Mouse (Mus musculus) spleen, adult 2 months (tissue): ENCODE results near the gene Peli2. TPM values are rescaled to one million over a fixed set of nuclear protein-coding genes. Genes with fewer than 3 reads are reported as not detected.

Experiments
- DNase-seq, 2 experiments: peaks; one replicate each; pipeline versions ENCODE4 v3.0.0 to v3.0.0-alpha.2; 2012 to 2021; ENCODE audit warnings: low spot score in 2 of 2, low read depth in 1 of 2
- H3K27ac ChIP-seq: fragments of 200-500 bp; 2 replicates; pipeline ENCODE4 v1.5.1; 2012; ENCODE audit warnings: low read length, inconsistent platforms; ENCODE audit not compliant: insufficient read depth
- H3K27me3 ChIP-seq: fragments of 200-500 bp; 2 replicates; pipeline ENCODE4 v1.6.1; 2012; ENCODE audit warnings: mild to moderate bottlenecking, moderate library complexity, low read length, inconsistent platforms; ENCODE audit not compliant: control insufficient read depth, insufficient read depth
- H3K36me3 ChIP-seq: fragments of 200-500 bp; 2 replicates; pipeline ENCODE4 v1.6.1; 2012; ENCODE audit warnings: mild to moderate bottlenecking, low read length, inconsistent platforms; ENCODE audit not compliant: control insufficient read depth, insufficient read depth
- H3K4me1 ChIP-seq: fragments of 200-500 bp; 2 replicates; pipeline ENCODE4 v1.6.1; 2011; ENCODE audit warnings: inconsistent platforms; ENCODE audit not compliant: control insufficient read depth, insufficient read depth, insufficient read length
- H3K4me3 ChIP-seq: fragments of 200-500 bp; 2 replicates; pipeline ENCODE4 v1.5.1; 2011; ENCODE audit warnings: mild to moderate bottlenecking, inconsistent platforms; ENCODE audit not compliant: insufficient read depth, insufficient read length; ENCODE audit errors: extremely low read depth
- CTCF ChIP-seq: fragments of 200-500 bp; IDR thresholded peaks from 2 replicates; pipeline ENCODE4 v1.5.1; 2011; ENCODE audit warnings: mild to moderate bottlenecking, inconsistent platforms; ENCODE audit not compliant: insufficient read depth, insufficient read length, insufficient replicate concordance; ENCODE audit errors: extremely low read depth
- POLR2A ChIP-seq: fragments of 200-500 bp; IDR thresholded peaks from 2 replicates; pipeline ENCODE4 v1.6.1; 2011; ENCODE audit warnings: low read depth, low read length, inconsistent platforms
- WGBS: fragments of 180-500 bp; shearing (Covaris S2); methylation state at CpG from one replicate; pipeline ENCODE4 v1.1.7; 2018; 5-methylcytosine and 5-hydroxymethylcytosine counted together
- polyA plus RNA-seq: library from polyadenylated mRNA; depleted of rRNA; stranded (reverse); fragments of >200 nt; gene quantifications from 2 replicates; pipeline ENCODE4 v1.2.3, GENCODE M21; 2012

Gene Peli2
- polyA plus RNA-seq, 1 experiment = 3.1 TPM

DNA sequence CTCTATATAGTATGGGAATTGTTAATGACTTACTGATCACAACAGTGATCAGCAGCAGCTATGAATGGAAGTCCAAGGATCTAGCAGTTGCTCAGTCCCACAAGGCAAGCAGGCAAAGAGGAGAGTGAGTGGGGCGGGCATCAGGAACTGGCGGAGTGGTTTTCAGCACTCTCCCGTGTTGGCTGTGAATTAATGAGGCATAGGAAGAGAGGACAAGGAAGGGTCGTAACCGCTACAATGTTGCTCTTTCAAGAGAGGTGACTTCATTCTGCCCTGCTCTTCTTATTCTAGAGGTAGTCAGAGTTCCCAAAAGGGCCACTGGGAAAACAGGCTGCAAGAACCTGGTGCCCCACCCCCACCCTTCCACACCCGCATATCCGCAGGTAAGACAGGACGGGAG lies 90.9 kb downstream of the Peli2 start:
- H3K27me3 ChIP-seq = no peaks in the 10 kb centered on the region
- no peak for DNase-seq
- H3K4me3 ChIP-seq = no peak overlapping the region
- TF ChIP-seq POLR2A = no peak
- no peak for TF ChIP-seq CTCF
- no peak overlapping the region for H3K27ac ChIP-seq
- 88% methylated on average over 8 of the region's 8 CpGs for WGBS
- H3K4me1 ChIP-seq = no peaks in the 10 kb centered on the region
- H3K36me3 ChIP-seq = no peaks in the 10 kb centered on the region

DNA sequence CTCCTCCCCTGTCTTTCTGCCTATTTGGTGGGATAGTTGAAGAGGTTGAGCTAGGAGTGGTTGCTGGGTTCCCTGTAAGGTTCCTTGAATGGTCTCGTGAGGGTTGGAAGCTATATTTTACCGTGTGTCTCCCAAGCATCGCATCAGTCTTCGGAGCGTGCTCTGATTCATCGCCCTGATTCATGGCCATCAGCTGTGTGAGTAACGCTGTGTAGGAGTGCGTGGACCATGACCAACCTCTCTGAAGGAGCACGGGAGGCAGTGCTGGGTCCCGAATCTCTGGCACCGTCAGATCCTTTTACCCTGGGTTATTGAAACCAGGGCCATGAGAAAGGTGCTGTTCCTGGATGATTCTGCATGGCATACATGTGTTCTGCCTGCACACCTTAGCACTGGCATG lies 92.2 kb downstream of the Peli2 start:
- WGBS = 97% methylated on average over 11 of the region's 11 CpGs
- Histone ChIP-seq H3K27me3 (no peaks in the 10 kb centered on the region), H3K36me3 (no peaks in the 10 kb centered on the region), H3K27ac (no peak overlapping the region), H3K4me3 (no peak overlapping the region), H3K4me1 (no peaks in the 10 kb centered on the region)
- no peak for DNase-seq
- no peak for TF ChIP-seq POLR2A
- TF ChIP-seq CTCF = no peak

DNA sequence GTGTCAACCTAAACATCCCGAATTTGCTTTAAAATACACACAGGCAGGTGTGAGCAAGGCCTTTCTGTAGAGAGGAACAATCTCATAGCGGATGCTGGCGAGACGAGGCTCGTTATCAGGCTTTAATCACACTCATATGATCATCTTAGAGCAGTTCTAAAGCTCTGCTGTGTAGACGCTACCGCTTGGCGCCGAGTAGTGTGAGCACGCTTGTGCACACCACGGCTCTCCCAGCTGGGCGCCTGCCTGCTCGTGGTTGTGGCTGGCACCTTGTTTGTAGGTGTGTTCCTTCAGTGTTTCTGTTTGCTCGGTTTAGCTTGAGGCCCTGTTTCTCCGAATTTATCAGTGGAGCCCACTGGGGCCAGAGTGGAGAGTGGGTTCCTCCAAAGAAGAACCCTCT lies 93.0 kb downstream of the Peli2 start:
- H3K4me3 ChIP-seq = no peak overlapping the region
- no peaks in the 10 kb centered on the region for H3K36me3 ChIP-seq
- H3K27me3 ChIP-seq = no peaks in the 10 kb centered on the region
- no peak overlapping the region for H3K27ac ChIP-seq
- 90% methylated on average over 15 of the region's 15 CpGs for whole genome bisulfite sequencing
- no peak for DNase-seq
- no peak for TF ChIP-seq POLR2A
- no peak for TF ChIP-seq CTCF
- no peaks in the 10 kb centered on the region for H3K4me1 ChIP-seq

DNA sequence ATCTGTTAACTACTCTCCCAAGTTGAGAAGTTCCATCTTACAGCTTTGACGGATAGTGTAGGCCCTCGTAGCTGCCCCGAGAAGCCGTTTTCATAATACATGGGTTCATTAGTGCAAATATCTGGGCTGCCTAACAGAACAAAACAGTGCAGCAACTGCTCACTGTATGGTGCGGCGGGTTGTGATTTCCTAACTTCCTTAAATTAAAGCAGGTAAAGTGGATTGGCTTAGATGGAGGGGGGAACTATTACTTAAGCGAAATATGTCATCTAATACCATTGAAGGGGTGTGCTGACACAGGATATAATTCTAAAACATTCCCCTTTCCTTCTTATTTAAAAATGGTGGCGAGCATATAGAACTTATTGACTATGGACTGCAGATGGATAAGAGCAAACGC lies 101.4 kb downstream of the Peli2 start:
- Histone ChIP-seq H3K4me3 (no peak overlapping the region), H3K4me1 (no peaks in the 10 kb centered on the region; the same call in 1 of the 2 replicates), H3K27me3 (no peaks in the 10 kb centered on the region), H3K36me3 (no peaks in the 10 kb centered on the region), H3K27ac (no peak overlapping the region)
- 91% methylated on average over 9 of the region's 9 CpGs for WGBS
- DNase-seq = no peak
- TF ChIP-seq POLR2A (no peak), CTCF (no peak)

DNA sequence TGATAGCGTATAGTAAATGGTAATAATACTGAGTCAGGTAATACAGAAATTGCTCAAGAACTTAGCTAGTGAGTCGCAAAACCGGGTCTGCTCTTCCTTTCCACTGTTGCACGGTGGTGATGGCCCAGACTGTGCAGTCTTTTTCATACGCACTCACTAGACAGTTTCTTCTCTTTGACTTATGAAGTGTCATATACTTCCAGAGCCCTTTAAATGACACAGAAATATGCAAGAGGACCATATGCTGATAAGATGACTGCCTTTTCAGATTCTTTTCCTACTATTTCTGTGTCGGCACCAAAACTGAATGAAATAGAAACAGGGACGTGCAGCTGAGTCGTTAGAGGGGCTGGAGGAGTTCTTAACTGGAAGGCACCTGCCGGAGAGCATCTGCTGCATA lies 102.1 kb downstream of the Peli2 start:
- WGBS = 88% methylated on average over 9 of the region's 9 CpGs
- Histone ChIP-seq H3K4me1 (no peaks in the 10 kb centered on the region; the same call in 1 of the 2 replicates), H3K27ac (no peak overlapping the region), H3K27me3 (no peaks in the 10 kb centered on the region), H3K4me3 (no peak overlapping the region), H3K36me3 (no peaks in the 10 kb centered on the region)
- no peak for DNase-seq
- TF ChIP-seq POLR2A (no peak), CTCF (no peak)

DNA sequence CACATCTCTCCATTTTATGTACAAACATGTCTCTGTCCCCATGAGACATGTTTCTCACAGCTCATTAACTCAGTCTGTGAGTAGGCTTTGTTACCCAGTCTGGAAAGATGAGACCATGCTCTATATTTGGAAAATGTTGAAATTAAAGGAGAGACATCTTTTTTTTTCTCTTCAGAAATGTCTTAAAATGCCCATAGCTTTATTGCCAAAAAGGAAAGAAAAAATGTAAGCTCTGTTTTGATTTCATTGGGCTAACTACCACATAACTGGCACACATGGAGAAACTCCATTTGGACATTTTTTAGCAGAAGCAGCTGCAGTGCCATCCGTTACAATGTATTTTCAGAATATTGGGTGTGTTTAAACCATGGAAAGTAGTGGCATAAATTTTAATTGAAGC lies 103.6 kb downstream of the Peli2 start:
- H3K27ac ChIP-seq = no peak overlapping the region
- no peak overlapping the region; the same call in 1 of the 2 replicates for H3K4me3 ChIP-seq
- H3K27me3 ChIP-seq = no peaks in the 10 kb centered on the region
- no peaks in the 10 kb centered on the region for H3K36me3 ChIP-seq
- WGBS = 90% methylated on average over 1 of the region's 1 CpGs
- DNase-seq = no peak
- H3K4me1 ChIP-seq = no peaks in the 10 kb centered on the region; the same call in 1 of the 2 replicates
- TF ChIP-seq CTCF = no peak
- TF ChIP-seq POLR2A = no peak

DNA sequence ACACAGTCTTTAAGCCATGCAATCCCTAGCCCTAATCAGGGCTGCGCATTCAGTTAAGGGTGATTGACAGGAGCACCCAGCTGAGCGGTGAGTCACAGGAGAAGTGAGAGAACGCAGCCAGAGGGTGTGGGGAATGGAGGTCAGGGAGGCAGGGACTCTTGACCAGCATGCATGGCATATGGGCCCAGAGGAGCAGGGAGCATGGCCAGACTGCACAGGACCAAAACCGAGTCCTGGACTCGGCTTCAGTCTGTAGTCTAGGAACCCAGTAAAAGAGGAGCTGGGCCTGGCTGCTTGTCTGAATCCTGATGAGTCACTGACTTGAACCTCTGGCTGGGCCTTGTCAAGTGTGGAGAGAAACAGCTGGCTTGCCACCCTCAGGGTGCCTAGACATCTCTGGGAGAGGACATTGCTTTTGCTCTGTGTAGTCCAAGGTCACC lies 104.3 kb downstream of the Peli2 start:
- no peak for DNase-seq
- Histone ChIP-seq H3K36me3 (no peaks in the 10 kb centered on the region), H3K4me1 (no peaks in the 10 kb centered on the region; the same call in 1 of the 2 replicates), H3K27ac (no peak overlapping the region), H3K27me3 (no peaks in the 10 kb centered on the region), H3K4me3 (no peak overlapping the region)
- TF ChIP-seq POLR2A = no peak
- TF ChIP-seq CTCF = no peak
- WGBS = 82% methylated on average over 5 of the region's 5 CpGs
